Mouse (Mus musculus) forebrain, embryonic 16.5 days (tissue): ENCODE measurements around the gene Henmt1. TPM values are rescaled to one million over a fixed set of nuclear protein-coding genes. Genes with fewer than 3 reads are reported as not detected.

Experiments
- ATAC-seq: fragments of 200-750 bp; cut with Nextera tagmentation; 2 replicates; pipeline ENCODE4 v1.8.0; 2017; ENCODE audit warnings: mild to moderate bottlenecking, moderate library complexity
- H3K27ac ChIP-seq: fragments of 300-500 bp; sonication (generic); 2 replicates; pipeline ENCODE4 v1.5.1; 2014; ENCODE audit warnings: low read length, control low read depth
- H3K27me3 ChIP-seq: fragments of 300-500 bp; sonication (generic); replicated peaks from 2 replicates; pipeline ENCODE4 v1.6.1; 2014; ENCODE audit warnings: low read length; ENCODE audit not compliant: control insufficient read depth, insufficient read depth
- H3K36me3 ChIP-seq: fragments of 300-500 bp; sonication (generic); 2 replicates; pipeline ENCODE4 v1.6.1; 2014; ENCODE audit not compliant: control insufficient read depth, insufficient read depth
- H3K4me1 ChIP-seq: fragments of 300-500 bp; sonication (generic); replicated peaks from 2 replicates; pipeline ENCODE4 v1.6.1; 2014; ENCODE audit warnings: low read length; ENCODE audit not compliant: control insufficient read depth, insufficient read depth
- H3K4me2 ChIP-seq: fragments of 300-500 bp; sonication (generic); 2 replicates; pipeline ENCODE4 v1.6.1; 2014; ENCODE audit warnings: mild to moderate bottlenecking, low read length, control low read depth
- H3K4me3 ChIP-seq: fragments of 300-500 bp; sonication (generic); replicated peaks from 2 replicates; pipeline ENCODE4 v1.5.1; 2014; ENCODE audit warnings: mild to moderate bottlenecking, low read length, control low read depth
- H3K9ac ChIP-seq: fragments of 300-500 bp; sonication (generic); replicated peaks from 2 replicates; pipeline ENCODE4 v1.6.1; 2014; ENCODE audit warnings: low read depth, low read length, control low read depth
- H3K9me3 ChIP-seq: fragments of 300-500 bp; sonication (generic); 2 replicates; pipeline ENCODE4 v1.6.1; 2016; ENCODE audit warnings: low read length; ENCODE audit not compliant: control insufficient read depth
- WGBS: fragments of 180-500 bp; shearing (Covaris S2); extraction: QIAGEN DNeasy Blood & Tissue Kit; methylation state at CpG from one replicate; pipeline ENCODE4 v1.1.7; 2014; 5-methylcytosine and 5-hydroxymethylcytosine counted together
- polyA plus RNA-seq: library from polyadenylated mRNA; unstranded; fragments of >200 nt; fragmentation: Nextera tagmentation; extraction: Ambion mirVana; gene quantifications from 2 replicates; pipeline ENCODE4 v1.2.1, GENCODE M21; 2015

Henmt1 gene
- polyA plus RNA-seq, 1 experiment from 2014 or later: 1.7 TPM

DNA sequence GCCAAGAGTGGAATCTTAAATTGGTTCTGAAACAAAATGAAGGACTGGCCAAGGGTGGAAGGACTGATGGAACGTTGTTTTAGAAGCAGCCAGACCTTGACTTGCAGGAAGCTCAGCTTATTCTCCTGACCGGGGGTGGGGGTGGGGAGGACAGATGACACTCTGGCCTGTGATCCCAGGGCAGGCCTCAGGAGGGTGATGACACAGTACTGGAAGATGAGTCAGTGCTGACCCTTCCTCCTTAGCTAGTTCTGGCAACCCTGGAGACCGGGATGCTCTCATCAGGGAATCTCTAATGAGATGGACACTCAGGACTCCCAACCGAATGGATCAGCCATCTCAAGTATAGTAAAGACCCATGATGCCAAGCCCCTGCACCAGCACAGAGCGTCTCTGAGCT is 66.1 kb downstream of the Henmt1 start:
- Histone ChIP-seq H3K36me3 (no peaks in the 10 kb centered on the region), H3K9ac (no peak overlapping the region), H3K4me2 (no peak overlapping the region), H3K27ac (no peak overlapping the region), H3K9me3 (no peaks in the 10 kb centered on the region), H3K27me3 (no peaks in the 10 kb centered on the region), H3K4me1 (no peaks in the 10 kb centered on the region), H3K4me3 (no peak overlapping the region)
- no peak for ATAC-seq
- 81% methylated on average over 5 of the region's 5 CpGs for WGBS

DNA sequence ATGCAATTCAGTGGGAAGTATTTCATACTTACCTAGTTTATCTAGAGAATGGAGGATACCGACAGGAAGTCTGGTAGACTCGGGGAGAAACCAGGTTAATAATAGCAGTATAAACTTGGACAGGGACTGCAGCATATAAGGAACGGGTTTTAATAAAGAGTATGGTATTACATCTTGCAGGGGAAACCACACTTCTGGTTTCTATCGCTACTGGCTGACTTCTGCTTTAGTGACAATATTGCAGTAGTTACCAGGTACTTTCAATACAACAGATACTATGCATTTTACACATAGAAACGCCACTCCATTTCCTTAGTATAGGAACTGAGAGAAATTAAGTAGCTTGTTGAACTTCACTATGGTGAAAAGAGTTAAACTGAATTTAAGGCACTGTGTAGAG is 68.5 kb downstream of the Henmt1 start:
- WGBS: 95% methylated on average over 5 of the region's 5 CpGs

More for the DNA sequence above, 68.5 kb downstream of the Henmt1 start:
- H3K4me1 ChIP-seq: no peaks in the 10 kb centered on the region
- H3K4me3 ChIP-seq: no peak overlapping the region
- ATAC-seq: no peak
- no peaks in the 10 kb centered on the region for H3K27me3 ChIP-seq
- no peak overlapping the region for H3K9ac ChIP-seq
- H3K4me2 ChIP-seq: no peak overlapping the region
- no peaks in the 10 kb centered on the region for H3K36me3 ChIP-seq
- no peak overlapping the region for H3K27ac ChIP-seq
- H3K9me3 ChIP-seq: no peaks in the 10 kb centered on the region

Other genes starting within 250 kb of the Henmt1 start
- 33.7 and 36.7 TPM in 2 replicates for gene Gpsm2, start 217.6 kb upstream of the Henmt1 start, polyA plus RNA-seq
- not detected in 2 replicates for gene Aknad1, start 200.2 kb upstream of the Henmt1 start, polyA plus RNA-seq
- gene Stxbp3, start 99.3 kb upstream of the Henmt1 start, polyA plus RNA-seq: 12.8 and 14.5 TPM in 2 replicates
- gene Fndc7, start 49.9 kb upstream of the Henmt1 start, polyA plus RNA-seq: not detected in 2 replicates
- 59.0 and 66.5 TPM in 2 replicates for gene Prpf38b, start 28.1 kb upstream of the Henmt1 start, polyA plus RNA-seq
- 0.71 and 1.3 TPM in 2 replicates for gene Gm9857, start 572 bp downstream of the Henmt1 start, polyA plus RNA-seq
- 10.0 and 10.4 TPM in 2 replicates for gene Fam102b, start 87.7 kb downstream of the Henmt1 start, polyA plus RNA-seq
- gene Slc25a54, start 140.6 kb downstream of the Henmt1 start, polyA plus RNA-seq: not detected in 2 replicates
- 4.3 and 6.1 TPM in 2 replicates for gene Slc25a24, start 183.3 kb downstream of the Henmt1 start, polyA plus RNA-seq